Mouse (Mus musculus) MEL (cell line): ENCODE results near the gene Adarb1.

ENCODE experiments used
- E2F4 ChIP-seq: IDR thresholded peaks from 2 replicates; pipeline ENCODE4 v1.6.1; 2011; ENCODE audit warnings: low read depth, low read length, improper control_type of control experiment, borderline replicate concordance
- GATA1 ChIP-seq: IDR thresholded peaks from 2 replicates; pipeline ENCODE4 v1.6.1; 2011; ENCODE audit warnings: low read depth, low read length, improper control_type of control experiment
- POLR2A ChIP-seq, 2 experiments: IDR thresholded peaks; 2 replicates each; pipeline ENCODE4 v1.6.1; 2011 to 2012; ENCODE audit warnings: low read length in 2 of 2, mild to moderate bottlenecking in 2 of 2, control low read depth in 1 of 2, improper control_type of control experiment in 1 of 2, low read depth in 1 of 2, moderate library complexity in 1 of 2; ENCODE audit not compliant: control insufficient read depth in 1 of 2, insufficient read depth in 1 of 2, poor library complexity in 1 of 2
- SIN3A ChIP-seq: IDR thresholded peaks from 2 replicates; pipeline ENCODE4 v1.6.1; 2012; ENCODE audit warnings: low read length, improper control_type of control experiment, inconsistent platforms

DNA sequence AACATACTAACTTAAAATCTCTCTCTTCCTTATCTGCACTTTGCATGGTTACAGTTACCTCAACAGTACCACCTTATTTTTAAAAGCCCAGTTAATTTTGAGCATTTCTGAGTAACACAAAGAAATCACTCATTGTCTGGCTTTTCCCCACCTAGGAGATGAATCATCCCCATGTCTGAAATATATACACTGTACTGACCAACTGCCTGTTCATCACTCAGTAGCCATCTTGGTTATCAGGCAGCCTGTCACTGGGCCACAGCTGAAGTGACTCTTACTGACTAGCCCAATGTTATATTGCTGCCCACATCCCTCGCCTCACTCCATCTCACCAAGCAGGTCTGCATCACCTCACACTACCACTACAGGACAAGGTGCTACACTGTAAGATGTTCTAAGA, 30.5 kb downstream of the Adarb1 start:
- TF ChIP-seq E2F4: no peak
- no peak for TF ChIP-seq POLR2A (IDR thresholded peaks at IDR 0.05; ENCODE audit: control insufficient read depth in 1 of 2, insufficient read depth in 1 of 2, low read depth in 1 of 2, low read length in 2 of 2, poor library complexity in 1 of 2)
- no peak for TF ChIP-seq SIN3A
- TF ChIP-seq GATA1: no peak
